Mouse (Mus musculus) gastrocnemius, adult 18-20 months (tissue): ENCODE results near the gene E030018B13Rik. TPM values are rescaled to one million over a fixed set of nuclear protein-coding genes. Genes with fewer than 3 reads are reported as not detected.
A peak's percentile ranks its signal among the peaks of the same experiment; 100 is the strongest.

Experiments
- DNase-seq: peaks from one replicate; pipeline ENCODE4 v3.0.0; 2021; ENCODE audit warnings: low spot score
- total RNA-seq, 2 experiments: library from RNA; stranded (reverse); gene quantifications; 2 replicates each; pipeline ENCODE4 v1.2.3; 2021

E030018B13Rik gene
- total RNA-seq, 2 experiments from 2014 or later: not detected

GRCm38 (mm10) chr7:63917693-63918092 is 1.0 kb downstream of the E030018B13Rik start:
- peak; percentile 54 for DNase-seq

- no peak for DNase-seq
These were observed 2.4 kb downstream of the E030018B13Rik start for GRCm38 (mm10) chr7:63918771-63919768.

- DNase-seq: peak; percentile 1
These were observed 5.4 kb downstream of the E030018B13Rik start for GRCm38 (mm10) chr7:63921909-63922562.

GRCm38 (mm10) chr7:63922571-63922970 is 5.9 kb downstream of the E030018B13Rik start:
- DNase-seq: peak; percentile 1

GRCm38 (mm10) chr7:63922975-63923374 is 6.3 kb downstream of the E030018B13Rik start:
- peak; percentile 1 for DNase-seq

GRCm38 (mm10) chr7:63924151-63924550 is 7.5 kb downstream of the E030018B13Rik start:
- DNase-seq: peak; percentile 46

- peak; percentile 86 for DNase-seq
These were observed 8.2 kb downstream of the E030018B13Rik start for GRCm38 (mm10) chr7:63924747-63925412.

- DNase-seq: peak; percentile 71
These were observed 9.0 kb downstream of the E030018B13Rik start for GRCm38 (mm10) chr7:63925413-63926360.

GRCm38 (mm10) chr7:63926492-63926891 is 9.8 kb downstream of the E030018B13Rik start:
- DNase-seq: no peak

GRCm38 (mm10) chr7:63927121-63927520 is 10.5 kb downstream of the E030018B13Rik start:
- no peak for DNase-seq

- no peak for DNase-seq
These were observed 12.4 kb downstream of the E030018B13Rik start for GRCm38 (mm10) chr7:63929080-63929479.

GRCm38 (mm10) chr7:63930132-63930531 is 13.5 kb downstream of the E030018B13Rik start:
- no peak for DNase-seq

- DNase-seq: no peak
These were observed 14.1 kb downstream of the E030018B13Rik start for GRCm38 (mm10) chr7:63930766-63931165.

GRCm38 (mm10) chr7:63932461-63932860 is 15.8 kb downstream of the E030018B13Rik start:
- DNase-seq: no peak

- DNase-seq: no peak
These were observed 17.2 kb downstream of the E030018B13Rik start for GRCm38 (mm10) chr7:63933905-63934304.

- no peak for DNase-seq
These were observed 17.9 kb downstream of the E030018B13Rik start for GRCm38 (mm10) chr7:63934530-63934929.

- no peak for DNase-seq
These were observed 19.1 kb downstream of the E030018B13Rik start for GRCm38 (mm10) chr7:63935809-63936187.

GRCm38 (mm10) chr7:63936188-63936985 is 19.7 kb downstream of the E030018B13Rik start:
- DNase-seq: peak; percentile 90

GRCm38 (mm10) chr7:63936986-63937235 is 20.3 kb downstream of the E030018B13Rik start:
- no peak for DNase-seq
